6 mouse cellular contexts compared by ENCODE assay signal in genomic region chr10:117429459-117430183, GRCm38 (mm10).
"Had no signal": no experiment of that assay in that cellular context is flagged by ENCODE, and none has a peak within 500 bp of the region (broad histone marks: within the 10 kb centered on the region; RNA-seq: fewer than 3 reads in every experiment).

No protein-coding gene starts in this region.

- DNase-seq: lung, adult 2 months; lung, postnatal 14 days; lung, postnatal 36 days; right cerebral cortex, postnatal 14 days; thymus, adult 2 months; thymus, postnatal 25 days had no signal
